Mouse (Mus musculus) macrophage (primary cell): ENCODE results near the gene Tent4b. TPM values are rescaled to one million over a fixed set of nuclear protein-coding genes. Genes with fewer than 3 reads are reported as not detected.

Source experiments
- H3K27ac ChIP-seq: fragments of 350-480 bp; formaldehyde crosslinking; 2 replicates; pipeline ENCODE4 v1.9.0; 2021
- H3K36me3 ChIP-seq: fragments of 350-480 bp; formaldehyde crosslinking; 2 replicates; pipeline ENCODE4 v1.9.0; 2021; ENCODE audit errors: inconsistent target
- H3K4me3 ChIP-seq: fragments of 350-480 bp; formaldehyde crosslinking; 2 replicates; pipeline ENCODE4 v1.9.0; 2021; ENCODE audit errors: inconsistent target
- H3K79me2 ChIP-seq: fragments of 350-480 bp; formaldehyde crosslinking; 2 replicates; pipeline ENCODE4 v1.9.0; 2021; ENCODE audit errors: inconsistent target
- WGBS: methylation state at CpG from one replicate; pipeline ENCODE4 v1.1.7; 2026; ENCODE audit warnings: inconsistent platforms; ENCODE audit not compliant: missing documents; 5-methylcytosine and 5-hydroxymethylcytosine counted together
- polyA plus RNA-seq: library from polyadenylated mRNA; stranded (reverse); fragments of 250-400 nt; gene quantifications from 3 replicates; pipeline ENCODE4 v1.2.4, GENCODE M21; 2018; ENCODE audit warnings: inconsistent platforms

The Tent4b gene
- polyA plus RNA-seq, 1 experiment from 2014 or later = 27.6 TPM

- no peaks in the 10 kb centered on the region for H3K36me3 ChIP-seq
- peaks cover 40% of the 10 kb centered on the region for H3K79me2 ChIP-seq
- H3K4me3 ChIP-seq = no peak overlapping the region
- peak overlapping the region; percentile 86 for H3K27ac ChIP-seq
- WGBS = 6% methylated on average over 6 of the region's 6 CpGs
Observed at GRCm38 (mm10) chr8:88279670-88280069, 80.7 kb downstream of the Tent4b start.

GRCm38 (mm10) chr8:88280904-88281303 is 81.9 kb downstream of the Tent4b start:
- Histone ChIP-seq H3K36me3 (no peaks in the 10 kb centered on the region), H3K79me2 (peaks cover 45% of the 10 kb centered on the region), H3K27ac (peak overlapping the region; percentile 86), H3K4me3 (no peak overlapping the region)
- WGBS = 3% methylated on average over 7 of the region's 7 CpGs

GRCm38 (mm10) chr8:88282684-88283083 is 83.7 kb downstream of the Tent4b start:
- H3K4me3 ChIP-seq = no peak overlapping the region
- WGBS = 5% methylated on average over 8 of the region's 8 CpGs
- H3K79me2 ChIP-seq = peaks cover 34% of the 10 kb centered on the region; the same call in 1 of the 2 replicates
- peak overlapping the region; percentile 86 for H3K27ac ChIP-seq
- no peaks in the 10 kb centered on the region for H3K36me3 ChIP-seq

- WGBS = 75% methylated on average over 13 of the region's 13 CpGs
- H3K4me3 ChIP-seq = no peak overlapping the region
- no peaks in the 10 kb centered on the region for H3K36me3 ChIP-seq
- H3K79me2 ChIP-seq = peaks cover 27% of the 10 kb centered on the region; the same call in 1 of the 2 replicates
- peak overlapping the region; percentile 86 for H3K27ac ChIP-seq
Observed at GRCm38 (mm10) chr8:88283243-88284115, 84.5 kb downstream of the Tent4b start.

GRCm38 (mm10) chr8:88284738-88285137 is 85.7 kb downstream of the Tent4b start:
- 90% methylated on average over 7 of the region's 7 CpGs for WGBS
- Histone ChIP-seq H3K36me3 (no peaks in the 10 kb centered on the region), H3K4me3 (no peak overlapping the region), H3K79me2 (peaks cover 27% of the 10 kb centered on the region; the same call in 1 of the 2 replicates), H3K27ac (no peak overlapping the region)

GRCm38 (mm10) chr8:88285469-88286356 is 86.7 kb downstream of the Tent4b start:
- Histone ChIP-seq H3K36me3 (no peaks in the 10 kb centered on the region), H3K4me3 (no peak overlapping the region), H3K27ac (no peak overlapping the region), H3K79me2 (peaks cover 29% of the 10 kb centered on the region; the same call in 1 of the 2 replicates)
- 86% methylated on average over 8 of the region's 8 CpGs for WGBS

GRCm38 (mm10) chr8:88286421-88286960 is 87.5 kb downstream of the Tent4b start:
- Histone ChIP-seq H3K79me2 (peaks cover 36% of the 10 kb centered on the region), H3K4me3 (no peak overlapping the region), H3K36me3 (no peaks in the 10 kb centered on the region), H3K27ac (no peak overlapping the region)
- 83% methylated on average over 14 of the region's 14 CpGs for WGBS

GRCm38 (mm10) chr8:88288622-88289242 is 89.7 kb downstream of the Tent4b start:
- H3K36me3 ChIP-seq = no peaks in the 10 kb centered on the region
- peak overlapping the region; percentile 82 for H3K27ac ChIP-seq
- peaks cover 56% of the 10 kb centered on the region for H3K79me2 ChIP-seq
- H3K4me3 ChIP-seq = peak overlapping the region; percentile 6; the same call in 1 of the 2 replicates
- WGBS = 4% methylated on average over 9 of the region's 12 CpGs

GRCm38 (mm10) chr8:88289901-88290300 is 90.9 kb downstream of the Tent4b start:
- H3K27ac ChIP-seq = peak overlapping the region; percentile 39
- 43% methylated on average over 1 of the region's 1 CpGs for WGBS
- no peaks in the 10 kb centered on the region for H3K36me3 ChIP-seq
- H3K4me3 ChIP-seq = no peak overlapping the region
- H3K79me2 ChIP-seq = peaks cover 60% of the 10 kb centered on the region

GRCm38 (mm10) chr8:88290326-88291304 is 91.6 kb downstream of the Tent4b start:
- H3K79me2 ChIP-seq = peaks cover 60% of the 10 kb centered on the region
- 36% methylated on average over 13 of the region's 13 CpGs for WGBS
- H3K4me3 ChIP-seq = no peak overlapping the region
- peak overlapping the region; percentile 39 for H3K27ac ChIP-seq
- peaks cover 3% of the 10 kb centered on the region for H3K36me3 ChIP-seq

GRCm38 (mm10) chr8:88291305-88291690 is 92.3 kb downstream of the Tent4b start:
- Histone ChIP-seq H3K4me3 (no peak overlapping the region), H3K36me3 (peaks cover 9% of the 10 kb centered on the region), H3K27ac (no peak overlapping the region), H3K79me2 (peaks cover 60% of the 10 kb centered on the region)
- WGBS = 77% methylated on average over 11 of the region's 11 CpGs

- H3K27ac ChIP-seq = no peak overlapping the region
- peaks cover 18% of the 10 kb centered on the region for H3K36me3 ChIP-seq
- H3K4me3 ChIP-seq = no peak overlapping the region
- peaks cover 68% of the 10 kb centered on the region for H3K79me2 ChIP-seq
- 94% methylated on average over 3 of the region's 3 CpGs for WGBS
Observed at GRCm38 (mm10) chr8:88292926-88293325, 93.9 kb downstream of the Tent4b start.
